Mouse (Mus musculus) urinary bladder, postnatal 4 days (tissue): ENCODE results near the gene Hoxa10.
A peak's percentile ranks its signal among the peaks of the same experiment; 100 is the strongest.

ENCODE experiments used
- DNase-seq, 2 experiments: peaks; one replicate each; pipeline ENCODE4 v3.0.0; 2021 to 2022; ENCODE audit warnings: low spot score in 2 of 2

The Hoxa10 gene

DNA sequence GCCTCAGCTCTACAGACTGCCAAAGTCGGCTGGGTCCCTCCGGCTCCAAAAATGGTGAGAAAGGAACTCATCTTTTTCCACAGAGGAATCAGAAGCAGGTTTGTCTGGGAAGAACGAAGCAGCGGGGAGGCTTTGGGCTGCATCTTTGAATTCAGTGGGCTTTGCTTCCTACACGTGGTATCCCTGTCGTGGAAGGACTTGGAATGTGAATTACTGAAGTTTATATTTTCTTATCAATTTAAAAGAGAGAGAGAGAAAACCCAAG is 22.6 kb upstream of the Hoxa10 start:
- DNase-seq: no peak

GRCm38 (mm10) chr6:52262463-52263320 is 22.0 kb upstream of the Hoxa10 start:
- no peak for DNase-seq

- no peak for DNase-seq
Observed at GRCm38 (mm10) chr6:52261751-52262462, 21.3 kb upstream of the Hoxa10 start.

GRCm38 (mm10) chr6:52260654-52261575 is 20.3 kb upstream of the Hoxa10 start, which contains the start of gene Hoxa13:
Gene Hoxa13, minus strand, starts transcription at chr6:52260880.
- DNase-seq: peak in 1 of 2 experiments; percentile 68

DNA sequence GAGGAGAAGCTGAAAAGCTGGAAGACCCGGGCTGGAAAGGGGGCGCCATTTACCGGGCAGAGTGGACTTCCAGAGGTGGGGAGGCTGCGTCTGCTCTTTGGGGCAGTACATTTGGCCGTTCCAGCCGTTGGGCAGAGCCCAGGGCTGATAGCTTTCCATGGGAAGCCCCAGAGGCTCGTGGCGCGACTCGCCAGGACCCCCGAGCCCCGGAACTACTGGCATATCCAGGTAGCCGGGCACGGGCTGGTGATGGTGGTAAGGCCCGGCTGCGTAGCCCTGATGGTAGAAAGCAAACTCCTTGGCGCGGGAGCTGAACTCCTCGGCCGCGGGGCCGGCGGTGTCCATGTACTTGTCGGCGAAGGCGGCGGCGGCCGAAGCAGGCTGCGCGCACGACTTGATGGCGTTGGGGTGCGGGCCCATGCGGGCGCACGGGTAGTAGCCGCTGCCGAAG is 19.2 kb upstream of the Hoxa10 start:
- DNase-seq: peak in 1 of 2 experiments; percentile 35

- peak in 1 of 2 experiments; percentile 23 for DNase-seq
Observed at GRCm38 (mm10) chr6:52259081-52259790, 18.6 kb upstream of the Hoxa10 start.

GRCm38 (mm10) chr6:52256956-52257355 is 16.3 kb upstream of the Hoxa10 start:
- DNase-seq: peak; percentile 59 to 87

- DNase-seq: peak in 1 of 2 experiments; percentile 48
Observed at GRCm38 (mm10) chr6:52253511-52254500, 13.2 kb upstream of the Hoxa10 start.

DNA sequence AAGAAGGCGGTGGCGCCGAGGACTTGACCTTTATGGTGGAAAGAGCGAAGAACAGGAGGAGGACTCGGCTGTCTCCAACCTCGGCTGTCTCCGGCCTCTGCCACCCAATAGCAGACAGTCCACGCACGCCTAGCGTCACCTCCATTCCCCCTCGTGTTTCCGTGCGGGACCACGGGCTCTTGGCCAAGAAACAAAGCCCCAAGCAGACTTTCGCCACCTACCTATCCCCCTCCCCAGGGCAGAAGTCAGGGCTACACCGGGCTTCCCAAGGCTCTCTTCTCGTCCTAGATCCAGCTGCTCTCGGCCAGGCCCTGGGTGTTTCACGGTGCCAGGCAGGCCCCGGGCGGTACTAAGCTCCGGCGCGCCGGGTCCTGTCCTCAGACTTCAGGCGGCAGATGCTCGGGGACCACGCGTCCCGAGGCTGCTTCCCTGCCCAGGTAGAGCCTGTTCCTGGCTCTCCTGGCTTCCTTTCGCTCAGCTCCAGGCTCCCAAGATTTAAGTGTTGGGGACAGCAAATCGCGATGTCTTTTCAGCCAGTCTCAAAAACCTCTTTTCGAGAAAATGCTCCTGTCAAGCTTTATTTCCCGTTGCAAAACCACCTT is 12.2 kb upstream of the Hoxa10 start:
- DNase-seq: peak; percentile 34 to 61

DNA sequence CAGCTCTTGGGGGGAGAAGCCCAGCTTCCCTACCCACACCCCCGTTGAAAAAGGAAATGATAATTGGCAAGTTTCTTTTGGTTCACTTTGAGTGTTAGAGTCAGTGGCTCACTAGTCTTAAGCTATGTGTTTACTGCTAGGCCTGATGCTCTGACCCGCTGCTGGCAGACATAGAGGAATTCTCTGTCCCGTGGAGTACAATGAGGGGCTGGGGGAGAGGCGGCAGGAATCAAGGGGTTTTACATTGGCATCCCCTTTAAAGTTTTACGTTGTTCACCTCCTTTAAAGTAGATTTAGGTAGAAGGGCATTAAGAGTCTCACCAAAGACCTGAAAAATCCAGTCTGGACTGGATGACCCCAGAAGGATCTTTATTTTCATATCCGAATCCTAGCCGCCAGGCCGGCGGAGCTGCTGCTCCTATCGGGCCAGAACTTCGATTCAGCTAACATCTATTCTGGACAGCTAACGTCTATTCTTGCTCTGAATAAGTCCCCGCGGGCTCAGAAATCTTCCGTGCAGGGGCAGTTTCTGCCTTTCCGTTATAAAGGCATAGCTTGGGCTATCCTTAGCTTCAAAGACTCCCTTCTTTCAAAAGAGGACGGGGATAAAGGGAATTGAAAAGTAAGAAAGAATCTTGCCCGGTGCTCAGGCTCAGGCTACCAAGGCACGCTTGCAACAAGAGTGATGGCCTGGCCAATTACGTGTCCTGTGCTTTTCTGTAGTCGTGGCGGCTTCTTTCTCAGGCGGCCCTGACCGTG is 11.5 kb upstream of the Hoxa10 start:
- peak in 1 of 2 experiments; percentile 56 for DNase-seq

DNA sequence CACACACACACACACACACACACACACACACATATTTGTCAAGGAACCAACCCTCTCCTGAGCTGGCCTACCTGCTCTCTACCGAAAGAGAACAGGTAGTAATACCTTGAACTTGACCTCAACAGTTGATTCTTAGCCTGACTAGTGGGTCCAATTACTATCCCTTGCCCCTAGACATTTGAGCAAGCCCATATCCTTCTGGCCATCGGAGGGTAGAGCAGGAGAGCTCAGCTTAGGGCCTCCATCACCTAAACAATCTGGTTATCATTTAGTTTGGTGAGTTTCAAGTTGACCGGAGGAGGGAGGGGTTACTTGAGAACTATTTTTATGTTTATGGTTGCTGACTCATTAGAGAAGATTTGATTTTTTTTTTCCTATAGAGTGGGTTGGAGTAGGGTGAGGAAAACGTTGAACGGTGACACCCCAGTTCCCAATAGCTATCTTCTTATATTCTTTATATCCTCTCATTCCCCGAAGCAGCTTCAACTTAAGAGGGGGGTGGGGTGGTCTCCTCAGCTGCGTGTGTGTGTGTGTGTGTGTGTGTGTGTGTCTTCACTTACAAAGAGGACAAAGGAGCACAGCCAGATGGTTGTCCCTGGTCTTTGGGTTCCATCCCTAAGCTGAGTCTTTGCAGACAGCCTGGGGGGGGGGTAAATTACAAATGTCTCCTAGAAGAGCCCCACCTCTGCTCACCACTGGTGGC is 10.7 kb upstream of the Hoxa10 start:
- DNase-seq: peak in 1 of 2 experiments; percentile 46

DNA sequence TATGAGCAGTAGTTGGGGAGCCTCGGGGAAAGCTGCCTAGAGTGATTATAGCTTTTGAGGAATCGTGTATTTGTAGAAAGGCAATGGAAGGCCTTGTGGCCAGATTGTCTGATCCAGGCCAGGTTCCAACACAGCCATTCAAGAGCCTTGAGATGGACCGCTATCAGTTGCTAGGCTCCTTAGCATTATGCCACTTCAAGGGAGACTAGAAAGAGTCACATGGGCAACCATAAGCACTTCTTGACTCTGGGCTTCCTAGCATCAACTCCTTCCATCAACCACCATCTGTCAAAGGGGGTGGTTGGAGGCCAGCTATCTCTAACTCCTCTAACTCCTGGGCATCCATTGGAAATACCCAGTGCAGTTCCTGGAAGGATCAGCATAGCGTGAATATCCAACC is 9.2 kb upstream of the Hoxa10 start:
- peak in 1 of 2 experiments; percentile 40 for DNase-seq

DNA sequence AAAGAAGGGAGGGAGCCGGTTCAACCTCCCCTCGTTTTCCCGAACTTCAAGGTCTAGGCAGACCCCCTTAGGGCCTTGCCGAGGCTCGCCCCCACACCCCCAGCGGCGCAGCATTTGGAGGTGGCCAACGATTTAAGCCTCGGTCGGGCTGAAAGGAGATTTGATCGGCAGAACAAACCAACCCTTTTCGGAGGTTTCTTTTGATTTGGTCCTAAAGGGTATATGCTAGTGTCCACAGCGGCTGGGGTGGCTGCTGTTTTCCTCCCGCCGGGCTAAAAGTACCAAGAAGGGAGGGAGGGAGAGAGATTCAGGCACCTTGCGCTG is 8.7 kb upstream of the Hoxa10 start:
- DNase-seq: no peak

- DNase-seq: peak in 1 of 2 experiments; percentile 59
Observed at GRCm38 (mm10) chr6:52248638-52249414, 8.2 kb upstream of the Hoxa10 start.

DNA sequence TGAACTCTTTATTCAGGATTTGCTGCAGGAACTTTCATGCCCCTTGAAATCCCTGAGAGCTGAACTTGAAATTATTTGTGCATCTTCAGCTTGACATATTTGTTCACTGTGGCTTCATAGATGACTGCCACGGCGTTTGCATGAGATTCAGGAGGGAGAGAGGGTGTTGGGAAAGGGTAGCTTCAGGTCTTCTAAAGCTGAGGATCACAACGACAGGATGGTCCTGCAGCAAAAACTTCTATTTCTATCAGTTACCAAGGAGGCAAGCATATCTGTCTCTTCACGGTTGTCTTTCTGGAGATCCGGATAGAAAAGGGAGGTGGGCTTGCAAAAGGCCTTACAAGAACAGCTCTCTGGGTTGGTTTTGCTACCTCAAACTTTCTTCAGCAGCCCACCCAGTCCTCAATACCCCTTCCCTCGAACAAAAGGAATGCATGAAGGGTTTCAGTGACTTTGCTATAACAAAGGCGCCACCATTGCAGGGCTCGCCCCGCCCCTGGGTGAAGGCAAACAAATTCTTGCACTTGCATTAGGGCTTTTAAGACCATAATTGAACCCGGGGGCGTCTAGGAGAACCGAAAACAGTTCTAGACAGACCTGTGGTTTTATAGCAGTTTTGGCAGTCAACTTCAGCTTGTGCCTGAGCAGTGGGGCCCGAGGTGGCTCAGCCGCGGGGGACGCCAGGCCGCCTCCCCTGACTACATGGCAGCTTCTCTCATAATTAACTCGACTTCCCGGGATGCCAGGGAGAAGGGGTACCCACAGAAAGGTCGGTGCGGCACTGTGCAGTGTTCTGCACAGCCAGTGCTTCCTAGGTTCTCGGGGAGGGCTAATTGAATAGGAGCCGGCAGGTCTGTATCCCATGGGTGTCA is 7.3 kb upstream of the Hoxa10 start:
- DNase-seq: peak in 1 of 2 experiments; percentile 57

GRCm38 (mm10) chr6:52246916-52247315 is 6.3 kb upstream of the Hoxa10 start:
- no peak for DNase-seq
